Mouse (Mus musculus): ENCODE data around the gene Tnrc6c.

GRCm38 (mm10) chr11:117667152-117667551, 13.1 kb downstream of the Tnrc6c start:
- TF ChIP-seq POLR2A (IDR thresholded peaks at IDR 0.05; ENCODE audit: extremely low read depth, insufficient read depth, low read length) (no peak), CTCF (IDR thresholded peaks at IDR 0.05; ENCODE audit: low read depth, low read length) (no peak)
